Mouse (Mus musculus): ENCODE measurements around the gene Tet2.

DNA sequence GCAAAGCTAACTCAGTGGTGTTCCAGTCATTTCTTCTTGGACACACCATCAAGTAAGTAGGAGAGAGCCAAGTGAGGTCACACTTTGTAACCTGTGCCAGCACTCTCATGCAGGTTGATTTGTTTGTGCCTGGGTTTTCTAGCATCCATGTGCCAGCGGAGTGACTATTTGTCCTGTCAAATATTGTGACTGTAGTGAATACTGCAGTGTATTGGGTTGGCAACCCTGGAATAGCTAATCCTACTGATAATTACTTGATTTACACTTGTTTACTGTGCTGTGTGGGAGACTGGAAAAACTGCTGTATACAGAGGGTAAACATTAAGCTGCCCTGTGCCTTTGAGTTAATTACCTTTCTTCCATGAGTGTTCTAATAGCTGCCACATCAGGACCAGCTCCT, 62.1 kb downstream of the Tet2 start:
- TF ChIP-seq EP300 (IDR thresholded peaks at IDR 0.05) (no peak), CTCF (IDR thresholded peaks at IDR 0.05) (no peak)

Measured in lung, postnatal 0 days (tissue).